Mouse (Mus musculus): ENCODE data around the gene Isg15.

Gene Isg15

DNA sequence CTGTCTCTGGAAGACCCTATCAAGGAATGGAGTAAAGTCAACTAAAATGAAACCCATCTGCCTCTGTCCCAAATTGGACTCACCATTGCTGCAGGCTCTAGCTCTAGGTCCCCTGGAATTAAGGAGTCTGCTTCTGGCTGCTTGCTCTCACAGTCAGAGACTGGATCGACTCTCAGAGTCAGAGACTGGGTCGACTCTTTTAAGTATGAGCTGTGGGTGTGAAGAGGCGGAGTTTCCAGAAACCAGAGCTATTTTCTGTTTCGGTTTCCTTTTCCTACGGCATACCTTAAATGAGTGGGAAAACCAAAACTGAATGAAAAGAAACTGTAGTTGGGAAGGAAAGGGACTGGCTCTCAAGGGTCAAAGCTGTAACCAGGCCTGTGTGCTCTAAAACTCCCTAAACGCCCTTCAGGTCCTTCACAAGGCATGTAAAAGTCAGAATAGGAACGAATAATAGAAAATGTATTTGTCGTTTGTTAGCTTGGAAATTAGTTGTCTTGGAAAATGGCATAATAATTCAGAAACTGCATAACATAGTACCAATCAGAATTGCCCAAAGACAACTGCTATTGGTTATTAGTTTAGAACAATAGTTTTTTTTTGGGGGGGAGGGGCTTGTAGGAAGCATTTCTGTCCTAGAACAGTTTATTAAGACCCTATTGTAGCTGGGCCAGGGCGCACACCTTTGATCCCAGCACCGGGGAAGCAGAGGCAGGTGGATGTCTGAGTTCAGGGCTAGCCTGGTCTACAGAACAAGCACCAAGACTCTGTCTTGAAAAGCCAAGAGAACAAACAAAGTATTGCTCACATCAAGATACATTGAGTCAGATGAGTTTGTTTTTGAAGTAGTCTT lies at the start of gene Isg15:
Gene Isg15 (minus strand): TSS at position 196 of the 853 bp plus-strand sequence.
- DNase-seq = peak; percentile 35 to 36

DNA sequence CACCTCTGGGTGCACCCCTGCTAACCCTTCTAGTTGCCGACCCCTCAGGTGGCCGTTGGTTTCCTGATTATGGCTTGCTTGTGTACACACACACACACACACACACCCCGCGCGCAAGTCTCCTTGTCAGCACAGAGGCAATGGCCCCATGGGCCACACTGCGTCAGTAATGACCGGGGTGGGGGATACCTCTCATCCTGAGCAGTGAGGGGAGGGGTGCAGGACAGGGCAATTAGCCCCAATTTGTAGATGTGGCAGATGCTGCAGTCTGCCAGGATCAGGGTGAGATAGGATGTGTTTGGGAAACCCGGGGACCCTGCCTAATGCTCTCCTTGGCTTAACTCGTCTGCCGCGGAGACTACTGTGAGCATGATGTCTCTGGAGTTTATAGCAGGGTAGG lies 48.9 kb upstream of the Isg15 start:
- DNase-seq = no peak

DNA sequence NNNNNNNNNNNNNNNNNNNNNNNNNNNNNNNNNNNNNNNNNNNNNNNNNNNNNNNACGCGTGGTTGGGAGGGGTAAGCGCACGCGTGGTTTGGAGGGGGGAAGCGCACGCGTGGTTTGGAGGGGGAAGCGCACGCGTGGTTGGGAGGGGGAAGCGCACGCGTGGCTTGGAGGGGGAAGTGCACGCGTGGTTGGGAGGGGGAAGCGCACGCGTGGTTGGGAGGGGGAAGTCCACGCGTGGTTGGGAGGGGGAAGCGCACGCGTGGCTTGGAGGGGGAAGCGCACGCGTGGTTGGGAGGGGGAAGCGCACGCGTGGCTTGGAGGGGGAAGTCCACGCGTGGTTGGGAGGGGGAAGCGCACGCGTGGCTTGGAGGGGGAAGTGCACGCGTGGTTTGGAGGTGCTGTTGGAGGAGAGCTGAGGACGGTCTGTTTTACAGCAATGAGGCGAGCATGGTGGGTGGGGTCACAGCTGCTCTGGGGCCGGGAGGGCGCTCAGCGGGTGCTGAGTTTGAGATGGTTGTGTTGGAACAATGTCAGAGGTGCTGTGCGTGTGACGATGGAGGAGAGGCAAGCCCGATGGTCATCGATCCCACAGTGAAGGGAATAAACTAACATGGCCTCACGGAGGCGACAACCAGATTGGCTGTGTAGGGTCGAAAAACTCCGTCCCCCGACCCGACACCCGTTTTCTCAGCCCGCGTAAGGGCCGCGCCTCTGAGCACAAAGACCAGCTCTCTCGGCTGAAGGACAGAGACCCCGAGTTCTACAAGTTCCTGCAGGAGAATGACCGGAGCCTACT lies 36.2 kb upstream of the Isg15 start:
- no peak for DNase-seq

DNA sequence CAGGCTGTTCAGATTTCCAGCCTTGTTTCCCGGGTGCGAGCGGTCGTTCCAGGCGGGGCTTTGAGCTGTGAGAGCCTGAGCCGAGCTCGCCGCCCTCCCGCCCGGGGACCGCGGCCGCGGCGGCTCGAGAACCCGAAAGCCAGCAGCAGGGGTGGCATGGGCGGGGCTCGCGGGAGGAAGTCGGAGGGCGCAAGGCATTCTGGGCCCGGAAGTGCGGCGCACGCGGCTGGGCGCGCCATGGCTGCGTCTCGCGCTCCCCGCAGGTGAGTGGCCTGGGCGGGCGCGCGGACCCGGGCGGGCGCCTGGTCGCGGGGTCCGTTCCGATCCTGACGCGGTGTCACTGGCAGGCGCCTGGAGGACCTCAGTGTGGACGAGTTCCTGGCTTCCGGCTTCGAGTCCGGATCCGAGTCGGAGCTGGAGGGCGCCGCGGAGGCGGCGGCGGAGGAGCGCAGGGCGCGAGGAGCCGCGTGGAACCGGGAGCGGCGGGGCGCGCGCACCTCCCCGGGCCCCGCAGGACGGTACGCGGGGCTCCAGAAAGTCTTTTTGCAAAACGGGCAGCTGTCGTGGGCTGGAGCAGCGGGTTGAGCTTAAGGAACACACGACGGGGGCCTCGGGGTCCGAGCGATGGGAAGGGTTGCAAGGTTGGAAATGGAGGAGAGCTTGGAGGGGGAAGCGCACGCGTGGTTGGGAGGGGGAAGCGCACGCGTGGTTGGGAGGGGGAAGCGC lies 35.4 kb upstream of the Isg15 start, which contains the start of gene Noc2l:
Gene Noc2l (plus strand): TSS at position 203 of the 726 bp plus-strand sequence.
- peak; percentile 93 to 96 for DNase-seq

DNA sequence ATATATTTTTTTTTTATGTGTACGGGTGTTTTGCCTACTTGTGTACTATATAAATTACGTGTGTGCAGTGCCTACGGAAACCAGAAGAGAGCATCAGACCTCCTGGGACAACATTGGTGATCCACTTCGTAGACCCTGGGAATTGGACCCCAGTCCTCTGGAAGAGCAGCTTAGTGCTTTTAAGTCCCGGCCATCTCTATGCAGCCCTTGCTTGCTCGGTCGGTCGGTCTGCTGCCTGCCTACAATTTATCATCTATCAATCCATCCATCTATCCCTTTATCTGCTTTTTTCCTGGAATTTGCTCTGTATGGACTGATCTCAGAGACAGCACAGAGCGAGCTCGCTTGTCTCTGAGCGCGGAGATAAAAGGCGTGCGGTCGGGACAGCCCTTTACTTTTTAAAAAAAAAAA lies 34.7 kb upstream of the Isg15 start:
- no peak for DNase-seq

DNA sequence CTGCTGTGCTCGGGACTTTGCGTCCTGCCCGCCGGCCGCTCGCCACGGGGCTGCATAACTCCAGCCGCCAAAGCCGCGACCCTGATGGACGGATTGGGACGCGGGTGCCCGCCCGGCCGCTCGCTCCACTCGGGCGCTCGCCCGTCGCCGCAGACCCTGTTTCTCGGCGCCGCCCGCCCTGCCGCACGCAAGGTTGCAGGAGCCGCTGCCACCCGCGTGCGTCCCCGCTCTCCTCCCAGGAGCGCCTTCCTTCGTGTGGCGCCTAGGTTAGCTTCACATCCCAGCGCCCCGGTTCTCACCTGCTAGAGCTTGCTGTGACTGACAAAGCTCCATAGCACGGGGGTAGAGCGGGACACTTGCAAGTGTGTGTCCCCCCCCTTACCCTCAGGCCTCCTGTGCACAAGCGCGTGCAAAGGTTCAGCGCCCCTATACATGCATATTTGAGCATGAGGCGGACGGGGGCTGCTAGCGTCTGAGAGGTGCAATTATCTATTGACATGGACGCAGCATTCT lies 34.1 kb upstream of the Isg15 start, which contains the start of gene Plekhn1:
Gene Plekhn1 (minus strand): TSS at position 157 of the 513 bp plus-strand sequence.
- peak; percentile 81 to 92 for DNase-seq

DNA sequence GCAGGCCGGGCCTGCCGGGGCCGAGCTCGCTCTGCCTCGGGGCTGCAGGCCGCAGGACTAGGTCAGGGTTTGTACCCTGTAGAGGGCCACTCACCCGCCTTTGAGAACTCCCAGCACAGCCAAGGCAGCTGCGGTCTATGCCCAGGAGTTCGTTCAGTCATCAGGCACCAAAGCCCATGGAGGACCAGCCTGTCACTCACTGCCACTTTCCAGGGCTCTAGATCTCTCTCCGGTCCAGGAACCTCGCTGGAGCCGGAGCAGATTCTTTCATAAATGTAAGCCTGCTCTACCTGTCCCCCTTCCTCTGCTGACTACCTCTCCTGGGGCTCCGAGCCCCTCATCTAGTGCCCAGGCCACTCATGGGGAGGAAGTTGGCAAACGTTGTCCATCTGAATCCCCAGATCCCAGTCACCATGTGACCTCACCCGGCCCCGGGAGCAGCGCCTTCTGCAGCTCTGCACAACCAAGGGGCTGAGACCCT lies 33.4 kb upstream of the Isg15 start:
- no peak for DNase-seq

DNA sequence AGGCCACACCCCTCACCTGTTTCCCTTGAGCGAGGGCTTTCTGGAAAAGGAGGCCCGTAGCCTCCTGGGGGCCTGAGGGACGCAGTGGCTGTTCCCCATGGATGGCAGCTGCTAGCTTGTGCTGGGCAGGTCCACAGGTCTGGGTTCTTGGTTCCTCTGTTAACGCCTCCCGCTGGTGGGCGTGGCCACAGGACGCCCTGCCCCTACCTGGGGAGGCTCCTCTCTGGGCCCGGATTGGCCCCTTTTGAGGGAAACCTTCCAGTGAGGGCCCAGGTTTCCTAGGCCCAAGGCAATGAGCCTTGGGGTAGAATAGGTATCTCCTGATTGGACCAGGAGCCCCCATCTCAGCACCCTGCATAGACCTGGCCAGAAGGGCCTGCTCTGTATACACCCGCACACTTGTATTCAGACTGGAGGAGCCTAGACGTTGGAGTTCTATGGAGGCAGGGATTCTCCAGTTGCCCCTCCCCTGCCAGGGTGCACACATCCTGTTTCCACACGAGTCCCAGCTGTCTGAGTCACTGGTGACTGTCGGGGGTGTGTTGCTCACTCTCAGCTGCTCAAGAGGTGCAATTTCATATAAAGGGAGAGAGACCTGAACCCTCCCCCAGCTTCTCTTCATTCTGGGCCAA lies 27.9 kb upstream of the Isg15 start:
- peak; percentile 26 to 48 for DNase-seq

DNA sequence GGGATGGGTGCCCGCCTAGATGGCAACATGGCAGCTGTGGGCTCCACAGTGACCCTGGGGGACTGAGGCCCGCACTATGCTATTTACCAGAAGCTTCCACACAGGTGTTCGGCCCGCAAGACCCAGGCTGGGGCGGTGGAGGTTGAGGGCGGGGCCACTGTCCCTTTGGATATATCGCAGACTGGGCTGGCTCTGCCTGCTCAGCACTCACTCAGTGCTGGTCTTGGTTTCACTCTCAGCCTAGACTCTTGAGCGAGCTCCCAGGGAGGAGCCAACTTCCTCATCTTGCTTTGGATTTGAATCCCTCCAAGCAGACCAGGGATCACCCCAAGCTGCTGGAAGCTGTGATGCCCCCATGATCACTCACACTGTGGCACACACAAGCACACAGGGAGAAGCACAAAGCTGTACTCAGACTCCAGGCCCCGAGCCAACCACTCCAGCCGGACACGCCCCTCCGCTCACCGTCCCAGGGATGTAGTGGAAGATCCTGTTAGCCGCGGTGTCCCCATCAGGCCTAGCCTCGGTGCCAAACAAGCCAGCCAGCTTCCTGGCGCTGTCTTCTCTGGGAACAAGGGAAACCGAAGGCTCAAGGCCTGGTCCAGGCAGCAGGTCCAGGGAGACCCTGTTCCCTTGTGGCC lies 27.3 kb upstream of the Isg15 start:
- peak; percentile 26 to 57 for DNase-seq

DNA sequence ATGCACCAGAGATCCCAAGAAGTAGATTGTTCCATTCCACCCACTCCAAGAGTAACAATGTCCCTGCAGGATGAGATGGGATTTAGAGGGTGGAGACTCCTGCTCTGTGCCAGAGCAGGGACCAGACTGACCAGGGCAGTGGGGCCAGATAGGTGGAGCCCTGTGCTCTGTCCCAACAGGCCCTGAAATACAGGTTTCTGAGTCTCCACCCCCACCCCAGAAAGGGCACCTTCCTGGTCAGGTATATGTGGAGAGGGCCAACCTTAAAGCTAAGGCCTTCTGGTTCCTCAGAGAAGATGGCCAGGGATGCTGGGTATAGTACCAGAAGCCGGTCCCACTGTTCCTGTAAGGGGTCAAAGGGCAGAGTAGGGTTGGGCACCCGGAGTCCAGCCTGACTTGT lies 23.7 kb upstream of the Isg15 start:
- DNase-seq = peak in 1 of 2 experiments; percentile 26

DNA sequence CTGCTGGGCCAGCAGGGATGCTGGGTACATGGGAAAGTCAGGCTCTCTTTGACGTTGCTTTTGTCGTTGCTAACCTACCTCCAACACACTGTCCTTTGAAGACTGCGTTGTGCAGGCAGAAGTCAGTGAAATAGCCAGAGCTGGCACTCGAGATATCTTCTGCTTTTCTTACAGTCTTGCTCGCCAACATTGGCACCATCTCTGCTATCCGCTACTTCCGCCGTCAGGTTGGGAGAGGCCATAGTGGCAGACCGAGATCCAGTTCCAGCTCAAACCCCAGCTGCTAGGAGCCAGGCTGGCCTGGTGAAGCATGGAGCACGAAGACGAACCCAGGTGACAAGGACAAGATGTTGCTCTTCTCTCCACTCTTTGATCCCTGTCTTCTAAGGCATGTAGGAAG lies 19.3 kb upstream of the Isg15 start:
- DNase-seq = no peak

DNA sequence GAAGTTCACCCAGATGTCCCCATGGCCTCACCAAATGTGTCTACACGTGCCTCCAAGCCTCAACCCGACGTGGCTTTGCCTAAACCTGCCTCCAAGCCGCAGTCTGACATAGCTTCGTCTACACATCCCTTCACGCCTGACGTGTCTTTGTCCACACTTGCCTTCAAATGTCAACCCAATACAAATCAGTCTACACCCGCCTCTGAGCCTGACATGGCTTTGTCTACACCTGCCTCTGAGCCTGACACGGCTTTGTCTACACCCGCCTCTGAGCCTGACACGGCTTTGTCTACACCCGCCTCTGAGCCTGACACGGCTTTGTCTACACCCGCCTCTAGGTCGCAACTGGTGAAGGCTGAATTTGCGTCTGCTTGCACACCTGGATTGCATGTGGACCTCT lies 17.2 kb upstream of the Isg15 start:
- peak in 1 of 2 experiments; percentile 66 for DNase-seq

DNA sequence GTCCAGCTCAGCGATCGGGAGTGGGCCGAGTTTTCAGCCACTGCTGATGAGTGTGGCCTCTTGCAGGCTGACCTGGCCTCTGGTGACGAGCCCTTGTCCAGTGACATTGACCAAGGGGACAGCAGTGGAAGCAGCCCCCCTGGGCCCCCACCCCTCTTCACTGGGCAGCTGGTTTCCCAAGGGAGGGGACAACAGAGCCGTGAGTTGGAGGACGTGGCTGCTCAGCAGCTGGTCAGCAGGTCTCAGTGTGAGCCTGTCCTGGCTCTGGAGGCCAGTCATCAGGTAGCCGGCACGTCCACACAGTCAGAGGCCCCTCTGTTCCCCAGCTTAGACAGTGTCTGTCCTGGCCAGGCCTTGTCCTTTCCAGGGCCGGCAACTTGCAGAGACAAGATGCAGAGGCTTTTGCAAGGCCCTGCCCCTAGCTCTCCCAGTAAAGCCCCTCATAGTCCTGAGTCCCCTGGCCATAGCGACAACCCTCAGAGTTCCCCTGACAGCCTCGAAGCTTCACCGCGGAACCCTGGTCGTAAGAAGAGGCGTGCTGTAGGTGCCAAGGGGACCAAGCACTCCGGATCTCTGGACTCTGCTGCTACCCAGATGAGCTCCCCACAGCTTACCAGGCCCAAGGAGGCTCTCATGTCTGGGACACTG lies 16.5 kb upstream of the Isg15 start:
- DNase-seq = no peak

DNA sequence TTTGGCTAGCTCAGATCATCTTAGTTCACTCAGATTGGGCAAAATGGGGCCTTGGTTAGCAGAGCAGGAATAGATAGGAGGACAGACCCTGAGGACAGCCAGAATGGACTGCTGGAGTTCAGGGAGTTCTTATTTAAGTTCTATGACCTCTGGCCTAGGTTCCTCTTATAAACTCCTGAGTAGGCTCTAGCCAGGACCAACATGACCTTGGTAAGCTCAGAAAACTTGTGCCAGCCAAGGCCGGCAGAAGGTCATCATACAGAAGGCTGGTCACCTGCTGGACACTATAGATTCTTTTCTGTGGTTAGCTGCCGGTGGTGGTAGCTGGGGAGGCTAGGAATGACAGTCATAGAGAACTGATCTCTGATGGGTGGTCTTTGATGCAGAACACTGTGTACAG lies 15.6 kb upstream of the Isg15 start:
- no peak for DNase-seq

DNA sequence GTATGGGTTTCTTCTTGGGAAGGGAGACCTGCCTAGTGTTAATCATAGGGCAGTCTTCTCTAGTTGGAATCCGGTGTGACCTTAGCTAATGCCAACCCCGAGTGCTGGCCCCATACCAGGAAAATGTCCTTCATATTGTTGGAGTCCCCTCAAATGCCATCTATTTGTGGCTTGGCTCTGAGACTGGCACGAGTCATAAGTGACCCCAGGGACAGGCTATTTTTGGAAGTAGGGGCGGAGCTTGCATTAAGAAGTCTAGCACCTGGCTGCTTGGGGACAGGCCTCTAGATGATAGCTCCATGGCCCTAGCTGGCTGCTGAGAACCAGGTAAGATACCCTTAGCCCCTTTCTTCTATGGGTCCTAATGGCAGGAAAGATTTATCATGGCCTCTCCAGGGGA lies 15.0 kb upstream of the Isg15 start, which contains the start of gene Perm1:
Gene Perm1 (plus strand): TSS at position 220 of the 400 bp plus-strand sequence.
- peak; percentile 67 to 81 for DNase-seq

DNA sequence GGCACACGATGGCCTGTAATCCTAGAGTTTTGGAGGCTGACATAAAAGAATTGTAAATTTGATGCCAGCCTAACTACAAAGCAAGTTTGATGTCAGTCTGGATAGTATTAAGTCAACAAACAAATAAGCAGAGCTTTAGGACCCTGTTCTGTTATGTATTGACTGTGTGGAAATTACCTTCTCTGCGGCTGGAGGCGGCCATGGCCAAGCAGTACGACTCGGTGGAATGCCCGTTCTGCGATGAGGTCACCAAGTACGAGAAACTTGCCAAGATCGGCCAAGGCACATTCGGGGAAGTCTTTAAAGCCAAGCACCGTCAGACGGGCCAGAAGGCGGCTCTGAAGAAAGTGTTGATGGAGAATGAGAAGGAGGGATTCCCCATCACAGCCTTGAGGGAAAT lies 12.5 kb upstream of the Isg15 start:
- DNase-seq = peak in 1 of 2 experiments; percentile 29

DNA sequence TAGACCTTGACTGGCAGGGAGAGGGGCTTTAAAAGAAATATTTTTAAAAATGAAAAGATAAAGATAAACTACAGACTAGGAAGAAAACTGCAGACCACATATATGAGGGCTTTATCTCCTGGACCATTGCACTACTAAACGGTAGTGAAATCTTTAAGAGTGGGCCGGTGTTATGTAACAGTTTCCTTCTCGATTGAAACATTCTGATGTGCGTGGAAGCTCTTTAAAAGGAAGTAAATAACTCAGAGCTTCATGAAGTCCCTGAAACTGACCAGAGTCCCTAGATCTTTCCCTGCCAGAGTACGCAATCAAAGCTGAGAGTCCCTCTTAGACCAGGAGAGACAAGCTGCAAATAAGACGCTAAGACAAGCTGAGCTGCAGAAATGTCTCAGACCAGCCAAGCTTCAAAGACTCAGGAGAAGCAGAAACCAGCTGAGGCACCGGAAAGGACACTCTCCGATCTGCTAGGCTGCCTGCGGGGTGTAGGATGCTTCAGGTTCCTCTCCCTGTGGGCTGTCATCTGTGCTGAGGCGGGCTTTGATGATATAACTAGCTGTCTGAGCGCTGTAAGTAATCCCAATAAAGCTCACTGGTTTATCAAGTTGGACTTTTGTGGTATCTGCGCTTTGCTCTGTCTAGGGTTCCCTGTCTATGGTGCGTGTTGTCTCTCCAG lies 9.5 kb upstream of the Isg15 start:
- DNase-seq = no peak

DNA sequence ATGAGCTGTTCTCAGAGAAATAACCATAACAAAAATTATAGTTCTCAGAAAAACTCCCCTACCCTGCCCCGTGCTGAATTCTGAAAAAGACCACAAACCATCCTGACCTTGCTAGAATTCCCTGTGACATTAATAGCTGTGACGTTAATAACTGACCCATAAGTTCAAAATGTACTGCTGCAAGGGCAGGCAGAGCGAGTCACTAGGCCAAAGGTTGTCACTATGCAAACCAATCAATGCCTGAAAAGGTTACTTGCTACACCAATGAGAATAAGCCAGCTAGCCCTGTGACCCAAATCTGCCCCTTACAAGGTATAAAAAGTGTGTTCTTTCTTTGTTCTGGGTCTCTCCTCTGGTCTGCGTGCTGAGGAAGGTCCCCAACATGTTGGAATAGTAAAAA lies 8.3 kb upstream of the Isg15 start:
- no peak for DNase-seq

DNA sequence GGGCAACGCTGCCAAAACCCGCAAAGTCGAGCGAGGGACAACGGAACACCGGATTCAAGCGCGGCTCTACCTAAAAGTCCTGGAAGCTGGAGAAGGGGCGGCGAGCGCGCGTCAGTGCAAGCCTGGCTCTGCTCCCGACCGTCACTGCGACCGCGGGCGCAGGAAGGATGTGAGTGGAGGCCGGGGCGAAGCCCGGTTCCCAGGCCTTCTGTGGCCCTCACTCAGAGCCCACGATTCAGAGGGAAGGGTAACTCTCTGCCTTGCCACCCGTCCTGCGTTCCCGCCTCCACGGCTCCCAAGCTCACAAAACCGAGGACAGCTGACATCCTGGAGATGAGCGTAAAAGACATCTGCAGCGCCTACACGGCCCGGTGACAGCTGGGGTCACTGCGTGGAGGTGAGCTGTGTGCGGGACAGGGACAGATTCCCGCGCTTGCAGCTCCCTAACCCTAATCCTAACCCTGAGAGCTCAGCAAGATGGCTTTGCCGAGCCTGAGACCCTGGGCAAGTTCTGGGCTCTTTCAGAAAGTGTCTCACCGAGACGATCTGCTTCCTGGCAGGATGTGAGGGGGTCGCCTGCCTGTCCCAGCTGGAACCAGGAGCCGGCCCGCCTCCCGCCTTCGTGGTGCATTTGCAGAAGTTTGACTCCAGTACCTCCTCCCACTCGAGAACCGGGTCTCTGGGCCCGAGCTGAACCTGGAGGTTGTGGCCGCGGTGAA lies 3.0 kb upstream of the Isg15 start:
- DNase-seq = peak; percentile 48 to 66

DNA sequence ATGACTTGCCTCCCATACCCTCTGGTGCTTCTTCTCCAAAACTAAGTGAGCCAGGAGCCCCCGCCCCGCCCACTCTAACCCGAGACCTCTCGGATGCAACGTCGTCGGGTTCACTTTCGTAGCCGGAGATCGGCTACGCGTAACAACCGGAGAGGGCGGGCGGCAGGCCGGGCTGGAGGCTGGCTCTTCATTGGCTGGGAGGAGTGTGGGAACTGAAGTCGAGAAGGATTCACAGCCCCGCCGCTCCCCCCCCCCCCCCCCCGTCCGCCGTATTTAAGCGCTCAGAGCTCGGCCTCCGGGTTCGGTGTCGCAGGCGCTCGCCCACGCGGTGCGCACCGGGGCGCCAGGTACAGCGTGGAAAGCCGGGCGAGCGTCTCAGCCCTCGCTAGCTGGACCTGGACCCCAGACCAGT lies 2.4 kb upstream of the Isg15 start, which contains the start of gene AW011738:
Gene AW011738 (plus strand): TSS at position 304 of the 412 bp plus-strand sequence.
- DNase-seq = peak; percentile 82 to 90
